Mouse (Mus musculus) left cerebral cortex, adult 2 months (tissue): Measurements from ENCODE around the gene Hook2. TPM values are rescaled to one million over a fixed set of nuclear protein-coding genes. Genes with fewer than 3 reads are reported as not detected.

Experiments
- DNase-seq, 2 experiments: peaks; one replicate each; pipeline ENCODE4 v3.0.0; 2021 to 2022; ENCODE audit warnings: low spot score in 2 of 2, mixed read lengths in 1 of 2; ENCODE audit errors: extremely low spot score in 1 of 2
- H3K27ac ChIP-seq: fragments of 200-600 bp; 2 replicates; pipeline ENCODE4 v1.8.1; 2022
- H3K4me3 ChIP-seq: fragments of 200-600 bp; 2 replicates; pipeline ENCODE4 v1.8.1; 2022
- CTCF ChIP-seq: fragments of 200-600 bp; IDR thresholded peaks from 2 replicates; pipeline ENCODE4 v1.8.1; 2022; ENCODE audit warnings: antibody characterized with exemption, mild to moderate bottlenecking, moderate library complexity
- intact Hi-C: fragments of 180-260 bp; cut with DNase I; formaldehyde crosslinking; loops from one replicate; pipeline ENCODE4 v1.15.1; 2025
- total RNA-seq, 2 experiments: library from RNA; stranded (reverse); gene quantifications; 2 replicates each; pipeline ENCODE4 v1.2.3; 2021

Gene Hook2
- total RNA-seq, 2 experiments from 2014 or later: 11.3 to 11.6 TPM

DNA sequence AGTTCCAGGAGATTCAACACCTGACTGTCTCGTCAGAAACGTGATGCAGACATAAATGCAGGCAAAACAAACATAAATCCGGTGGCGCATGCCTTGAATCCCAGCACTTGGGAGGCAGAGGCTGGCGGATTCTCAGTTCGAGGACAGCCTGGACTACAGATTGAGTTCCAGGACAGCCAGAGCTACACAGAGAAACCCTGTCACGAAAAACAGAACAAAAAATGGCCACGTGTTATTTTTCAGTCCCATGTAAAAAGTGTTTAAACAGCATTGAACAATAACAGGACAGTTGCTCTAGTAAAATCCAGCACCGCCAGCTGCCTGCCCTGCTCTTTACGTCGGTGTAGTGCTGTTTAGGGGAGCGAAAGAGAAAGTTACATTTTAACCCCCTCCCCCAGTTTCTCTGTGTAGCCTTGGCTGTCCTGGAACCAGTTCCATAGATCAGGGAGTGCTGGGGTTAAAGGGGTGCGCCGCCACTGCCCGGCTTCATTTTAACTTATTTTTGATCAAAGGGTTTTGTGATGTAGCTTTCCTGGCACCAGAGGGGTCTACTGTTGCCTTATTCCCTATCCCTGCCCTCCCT is 45.4 kb downstream of the Hook2 start:
- peak overlapping the region; percentile 98; the same call in 1 of the 2 replicates for H3K27ac ChIP-seq
- intact Hi-C loops: no loop called here
- no peak for TF ChIP-seq CTCF
- H3K4me3 ChIP-seq: peak overlapping the region; percentile 86
- no peak for DNase-seq

DNA sequence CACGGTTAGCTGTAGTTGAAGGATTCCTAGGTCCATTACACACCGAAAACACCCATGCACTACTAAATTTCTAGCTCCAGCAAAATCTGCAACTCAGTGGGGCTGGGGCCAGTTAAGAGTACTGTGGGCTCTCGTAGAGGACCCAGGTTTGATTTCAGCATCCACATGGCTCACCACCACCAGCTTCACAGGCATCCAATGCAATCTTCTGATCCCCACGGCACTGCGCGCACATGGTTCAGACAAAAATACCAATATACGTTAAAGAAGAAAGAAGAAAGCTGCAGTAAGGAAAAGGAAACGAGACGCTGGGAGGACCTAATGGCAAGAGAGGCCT is 45.9 kb downstream of the Hook2 start:
- H3K27ac ChIP-seq: peak overlapping the region; percentile 98
- no peak for TF ChIP-seq CTCF
- DNase-seq: no peak
- intact Hi-C loops: no loop called here
- H3K4me3 ChIP-seq: peak overlapping the region; percentile 86

DNA sequence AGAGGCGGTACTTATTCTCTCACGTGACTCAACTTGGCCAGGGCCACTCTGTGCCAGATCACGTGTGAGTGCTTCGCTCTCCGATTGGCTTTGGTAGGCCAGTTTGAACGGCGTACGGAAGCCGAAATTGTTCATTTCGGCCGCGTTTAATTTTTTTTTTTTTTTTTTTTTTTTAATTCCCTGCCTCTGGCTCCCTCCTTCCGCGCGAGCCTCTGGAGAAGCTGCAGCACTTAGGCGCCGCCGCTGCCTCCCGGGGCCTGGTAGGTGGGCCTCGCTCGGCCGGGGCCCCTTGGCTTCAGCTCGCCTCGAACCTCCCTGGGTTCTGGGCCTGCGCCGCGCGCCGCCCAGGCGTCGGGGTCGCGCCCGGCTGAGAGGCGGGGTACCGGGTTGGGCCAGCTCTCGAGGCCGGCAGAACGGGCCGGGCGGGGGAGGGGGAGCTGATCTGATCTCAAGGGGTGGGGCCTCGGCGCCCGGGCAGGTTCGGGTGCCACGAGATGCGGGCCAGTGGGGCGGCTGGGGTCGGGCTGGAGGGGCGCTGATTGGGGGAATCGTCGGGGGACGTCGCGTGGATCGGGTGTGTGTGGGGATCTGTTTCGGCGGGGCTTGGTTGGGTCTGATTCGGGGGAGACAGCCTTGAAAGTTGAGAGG is 46.4 kb downstream of the Hook2 start, which contains the start of gene Tnpo2:
TSS of gene Tnpo2 (plus strand) at position 198 of the 648 bp plus-strand sequence.
- TF ChIP-seq CTCF: no peak
- peak; percentile 84 to 89 for DNase-seq
- peak within 1 kb of the TSS; percentile 86 for H3K4me3 ChIP-seq
- H3K27ac ChIP-seq: peak within 1 kb of the TSS; percentile 98
- intact Hi-C loops: no loop called here

DNA sequence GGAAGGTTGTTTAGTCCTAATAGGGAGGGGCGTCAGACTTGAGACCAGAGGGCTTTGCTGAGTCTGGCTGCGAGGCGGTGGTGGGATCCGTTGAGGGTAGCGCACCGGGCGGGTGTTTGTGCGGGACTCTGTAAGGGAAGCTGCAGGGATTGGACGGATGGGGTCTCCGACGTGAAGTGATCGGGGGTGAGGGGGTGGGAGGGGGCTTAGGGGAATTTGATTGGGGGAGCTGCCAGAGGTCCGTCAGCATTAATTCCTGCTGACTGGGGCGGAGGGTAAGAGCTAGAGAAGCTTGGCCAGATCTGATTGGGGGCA is 46.9 kb downstream of the Hook2 start:
- DNase-seq: no peak
- Histone ChIP-seq H3K4me3 (peak overlapping the region; percentile 86), H3K27ac (peak overlapping the region; percentile 98)
- intact Hi-C loops: no loop called here
- TF ChIP-seq CTCF: no peak

DNA sequence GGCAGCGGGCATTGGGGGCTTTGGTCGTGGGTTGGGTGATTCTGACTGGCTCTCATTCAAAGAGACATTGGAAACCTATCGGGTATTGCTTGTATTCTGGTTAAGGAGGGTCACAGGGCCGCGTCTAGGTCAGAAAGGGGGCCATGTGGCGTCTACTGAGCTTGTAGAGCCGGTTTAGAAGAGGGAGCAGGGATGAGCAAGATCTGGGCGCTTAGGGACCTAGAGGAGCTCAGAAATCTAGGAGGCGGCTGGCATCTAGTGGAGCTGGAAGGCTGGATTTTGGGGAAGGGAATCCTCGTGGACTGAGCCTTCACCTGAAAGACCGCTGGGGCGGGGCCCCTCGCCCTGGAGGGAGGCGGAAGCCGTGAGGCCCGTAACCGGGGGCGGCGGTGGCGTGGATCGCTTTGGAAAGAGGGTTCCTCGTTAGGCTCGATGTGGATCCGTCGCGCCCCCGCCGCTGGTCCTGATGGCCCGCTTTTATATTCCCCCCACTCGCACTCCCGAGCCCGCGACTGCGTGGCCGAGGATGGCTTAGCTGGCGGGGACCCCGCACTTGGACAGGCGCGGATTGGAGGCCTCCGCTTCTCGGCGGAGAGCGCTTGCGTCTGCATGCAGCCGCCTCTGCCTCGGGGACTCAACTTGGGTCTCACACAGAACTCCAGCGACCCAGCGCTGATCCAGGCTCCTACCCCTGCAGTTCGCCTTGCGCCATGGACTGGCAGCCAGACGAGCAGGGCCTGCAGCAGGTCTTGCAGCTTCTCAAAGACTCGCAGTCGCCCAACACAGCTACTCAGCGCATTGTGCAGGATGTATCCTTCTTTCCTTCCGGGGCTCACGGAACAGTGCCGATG is 47.5 kb downstream of the Hook2 start:
- TF ChIP-seq CTCF: no peak
- Histone ChIP-seq H3K4me3 (peak overlapping the region; percentile 86), H3K27ac (peak overlapping the region; percentile 98)
- intact Hi-C loops: no loop called here
- DNase-seq: peak; percentile 52 to 65

DNA sequence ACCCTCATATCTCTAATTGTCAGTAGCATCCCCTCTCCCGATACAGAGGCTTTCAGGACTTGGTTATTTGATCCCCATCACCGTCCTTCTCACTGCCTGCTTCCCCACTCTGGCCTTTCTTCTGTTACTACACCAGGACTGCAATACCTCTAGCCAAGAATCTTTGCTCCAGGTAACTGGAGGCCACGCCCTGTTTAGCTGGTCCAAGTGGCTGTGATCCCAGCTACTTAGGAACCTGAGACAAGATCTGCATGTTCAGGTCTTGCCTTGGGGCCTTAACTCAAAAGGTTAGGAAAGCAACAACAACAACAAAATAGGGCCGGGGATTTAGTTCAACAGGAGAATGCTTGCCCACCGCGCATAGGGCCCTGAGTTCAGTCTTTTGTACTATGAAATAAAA is 53.2 kb downstream of the Hook2 start:
- no peak for DNase-seq
- intact Hi-C loops: no loop called here
- no peak overlapping the region for H3K4me3 ChIP-seq
- TF ChIP-seq CTCF: no peak
- H3K27ac ChIP-seq: no peak overlapping the region

Other genes with a start within 250 kb of the Hook2 start
- 100 to 1,000 TPM; 347 to 350 TPM for gene Nfix, start 190.3 kb upstream of the Hook2 start, total RNA-seq
- gene Dand5, start 167.8 kb upstream of the Hook2 start, total RNA-seq: 10 to 100 TPM in 1 of 2 experiments, 1 to 10 TPM in 1; 9.7 to 11.1 TPM
- gene Gadd45gip1, start 159.1 kb upstream of the Hook2 start, total RNA-seq: 10 to 100 TPM; 23.9 to 25.8 TPM
- 10 to 100 TPM; 77.7 to 77.8 TPM for gene Rad23a, start 149.9 kb upstream of the Hook2 start, total RNA-seq
- gene Calr, start 143.7 kb upstream of the Hook2 start, total RNA-seq: 100 to 1,000 TPM; 459 to 496 TPM
- gene Farsa, start 133.6 kb upstream of the Hook2 start, total RNA-seq: 10 to 100 TPM; 49.8 to 50.1 TPM
- 1 to 10 TPM; 7.8 to 8.0 TPM for gene Syce2, start 118.5 kb upstream of the Hook2 start, total RNA-seq
- gene Gcdh, start 96.7 kb upstream of the Hook2 start, total RNA-seq: 10 to 100 TPM; 35.6 to 44.1 TPM
- gene Klf1, start 88.7 kb upstream of the Hook2 start, total RNA-seq: under 1 TPM in 1 of 2 experiments, not detected in 1; 0.23 TPM
- gene Dnase2a, start 82.0 kb upstream of the Hook2 start, total RNA-seq: 1 to 10 TPM; 4.3 to 5.1 TPM
- gene Mast1, start 53.2 kb upstream of the Hook2 start, total RNA-seq: 10 to 100 TPM; 89.4 to 95.7 TPM
- gene Rtbdn, start 43.6 kb upstream of the Hook2 start, total RNA-seq: 1 to 10 TPM; 1.1 to 1.2 TPM
- not detected for gene Gm49661, start 21.2 kb upstream of the Hook2 start, total RNA-seq
- 100 to 1,000 TPM; 319 to 333 TPM for gene Prdx2, start 21.0 kb upstream of the Hook2 start, total RNA-seq
- gene Rnaseh2a, start 20.8 kb upstream of the Hook2 start, total RNA-seq: 10 to 100 TPM; 43.4 to 47.3 TPM
- 100 to 1,000 TPM in 1 of 2 experiments, 10 to 100 TPM in 1; 99.5 to 145 TPM for gene Junb, start 11.9 kb upstream of the Hook2 start, total RNA-seq
- not detected for gene Best2, start 23.9 kb downstream of the Hook2 start, total RNA-seq
- gene Asna1, start 34.7 kb downstream of the Hook2 start, total RNA-seq: 100 to 1,000 TPM; 122 to 124 TPM
- 100 to 1,000 TPM; 124 to 132 TPM for gene Trir, start 36.2 kb downstream of the Hook2 start, total RNA-seq
- 100 to 1,000 TPM; 146 to 163 TPM for gene Tnpo2, start 46.3 kb downstream of the Hook2 start, total RNA-seq
- 10 to 100 TPM; 21.5 to 25.5 TPM for gene Fbxw9, start 69.5 kb downstream of the Hook2 start, total RNA-seq
- not detected for gene Gm5741, start 77.4 kb downstream of the Hook2 start, total RNA-seq
- 10 to 100 TPM; 66.1 to 68.7 TPM for gene Dhps, start 81.2 kb downstream of the Hook2 start, total RNA-seq
- 10 to 100 TPM; 55.6 to 55.7 TPM for gene Wdr83os, start 90.1 kb downstream of the Hook2 start, total RNA-seq
- 10 to 100 TPM; 25.5 to 27.8 TPM for gene Wdr83, start 90.7 kb downstream of the Hook2 start, total RNA-seq
- 10 to 100 TPM; 34.7 to 35.9 TPM for gene Man2b1, start 92.7 kb downstream of the Hook2 start, total RNA-seq
- gene Zfp791, start 132.5 kb downstream of the Hook2 start, total RNA-seq: 1 to 10 TPM; 7.0 to 7.9 TPM
- gene Cks1brt, start 161.3 kb downstream of the Hook2 start, total RNA-seq: not detected
- not detected for gene Olfr371, start 235.4 kb downstream of the Hook2 start, total RNA-seq